ENCODE assay signal across 8 mouse cellular contexts in the genomic region with DNA sequence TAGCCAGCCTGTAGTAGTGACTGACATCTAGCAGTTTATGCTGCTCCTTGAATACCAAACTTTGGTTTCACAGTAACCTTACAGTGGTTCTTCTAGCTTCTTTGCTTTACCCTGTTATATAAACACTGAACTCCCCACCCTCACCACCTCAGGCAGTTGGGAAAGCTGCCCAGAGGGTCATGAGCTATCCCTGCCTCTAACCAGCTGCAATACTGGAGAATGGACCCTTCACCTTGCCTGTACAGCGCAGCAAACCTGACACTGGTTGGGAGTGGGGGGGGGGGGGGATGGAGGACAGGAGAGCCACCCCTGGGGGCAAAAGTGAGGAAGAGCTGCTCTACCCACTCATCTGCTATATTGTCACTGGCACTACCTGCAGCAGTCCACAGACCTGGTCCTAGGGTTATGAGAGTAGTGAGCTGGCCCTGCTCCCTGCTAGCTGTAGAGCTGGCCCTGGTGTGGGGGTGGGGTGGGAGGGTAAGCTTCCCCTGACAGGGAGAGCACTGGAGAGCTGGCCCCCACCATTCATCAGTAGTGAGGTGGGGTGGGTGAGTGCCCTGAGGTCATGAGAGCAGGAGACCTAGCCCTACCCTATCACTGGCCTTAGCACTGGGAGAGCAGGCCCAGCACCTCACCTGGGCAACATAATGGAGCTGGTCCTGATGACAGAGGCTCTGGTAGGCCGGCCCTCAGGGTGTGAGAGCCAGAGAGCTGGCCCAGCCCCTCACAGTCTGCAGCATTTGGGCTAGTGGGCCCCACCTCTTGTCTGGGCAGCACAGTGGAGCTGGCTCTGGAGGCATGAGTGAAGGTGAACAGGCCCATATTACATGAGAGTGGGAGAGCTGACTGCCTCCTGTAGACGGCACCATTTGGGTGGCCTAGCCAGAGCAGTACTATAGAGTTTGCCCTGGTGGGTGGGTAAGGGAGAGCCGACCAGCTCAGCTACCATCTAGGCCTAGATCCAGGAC. TPM values are rescaled to one million over a fixed set of nuclear protein-coding genes. Genes with fewer than 3 reads are reported as not detected.
A peak's percentile ranks its signal among the peaks of the same experiment; 100 is the strongest.
DNase-seq lines count a peak whose midpoint lies in the region; ATAC-seq and TF ChIP-seq lines count a peak whose summit lies in the region.

No protein-coding gene starts in this region.

- no peak for TF ChIP-seq CTCF in lung, adult 2 months (IDR thresholded peaks at IDR 0.05; ENCODE audit: insufficient read depth, low read length)
- no peak for TF ChIP-seq CTCF in kidney, postnatal 0 days (IDR thresholded peaks at IDR 0.05; ENCODE audit: low read depth)

- no peak for DNase-seq in lung, adult 2 months
- DNase-seq in lung, postnatal 25 days (ENCODE audit: low spot score), result no peak
- no peak for DNase-seq in kidney, postnatal 0 days (ENCODE audit: low spot score)
- DNase-seq in left cerebral cortex, adult 11 months (ENCODE audit: low spot score), result no peak
- no peak for DNase-seq in urinary bladder, postnatal 14 days (ENCODE audit: low spot score)
- no peak for DNase-seq in spleen, adult 18-20 months

- no peak overlapping the region for H3K4me3 ChIP-seq in lung, adult 2 months (replicated peaks; ENCODE audit: extremely low read depth, low read depth, low read length)
- no peak overlapping the region for H3K4me3 ChIP-seq in forebrain, embryonic 13.5 days
- H3K4me3 ChIP-seq in kidney, postnatal 0 days (replicated peaks; ENCODE audit: low read depth, low read length), result no peak overlapping the region
- no peak overlapping the region for H3K4me3 ChIP-seq in midbrain, embryonic 12.5 days

- H3K27me3 ChIP-seq in forebrain, embryonic 13.5 days, result no peaks in the 10 kb centered on the region
- no peaks in the 10 kb centered on the region for H3K27me3 ChIP-seq in kidney, postnatal 0 days (ENCODE audit: insufficient read depth, low read length)
- H3K27me3 ChIP-seq in midbrain, embryonic 12.5 days, result no peaks in the 10 kb centered on the region

- peaks cover 45% of the 10 kb centered on the region for H3K36me3 ChIP-seq in forebrain, embryonic 13.5 days (ENCODE audit: poor library complexity, severe bottlenecking)
- H3K36me3 ChIP-seq in kidney, postnatal 0 days (ENCODE audit: insufficient read depth, low read length), result peaks cover 24% of the 10 kb centered on the region
- H3K36me3 ChIP-seq in midbrain, embryonic 12.5 days, result peaks cover 36% of the 10 kb centered on the region

- no peak overlapping the region for H3K4me2 ChIP-seq in forebrain, embryonic 13.5 days
- H3K4me2 ChIP-seq in kidney, postnatal 0 days (ENCODE audit: low read length), result no peak overlapping the region
- no peak overlapping the region for H3K4me2 ChIP-seq in midbrain, embryonic 12.5 days (replicated peaks)

- WGBS in lung, adult 2 months, result 58% methylated on average over 4 of the region's 4 CpGs
- 68% methylated on average over 4 of the region's 4 CpGs for WGBS in forebrain, embryonic 13.5 days
- 56% methylated on average over 4 of the region's 4 CpGs for WGBS in kidney, postnatal 0 days
- 75% methylated on average over 4 of the region's 4 CpGs for WGBS in midbrain, embryonic 12.5 days

- TF ChIP-seq POLR2A in lung, adult 2 months (IDR thresholded peaks at IDR 0.05; ENCODE audit: borderline replicate concordance, extremely low read depth, low read depth, low read length), result peak; percentile 19; the same call in 1 of the 2 replicates

- no peaks in the 10 kb centered on the region for H3K9me3 ChIP-seq in forebrain, embryonic 13.5 days (replicated peaks)
- no peaks in the 10 kb centered on the region for H3K9me3 ChIP-seq in kidney, postnatal 0 days (replicated peaks; ENCODE audit: low read length)
- H3K9me3 ChIP-seq in midbrain, embryonic 12.5 days, result no peaks in the 10 kb centered on the region

- H3K4me1 ChIP-seq in lung, adult 2 months (ENCODE audit: control insufficient read depth, insufficient read depth, low read length), result peaks cover 3% of the 10 kb centered on the region
- no peaks in the 10 kb centered on the region for H3K4me1 ChIP-seq in forebrain, embryonic 13.5 days
- H3K4me1 ChIP-seq in kidney, postnatal 0 days (replicated peaks; ENCODE audit: insufficient read depth, low read length), result no peaks in the 10 kb centered on the region
- H3K4me1 ChIP-seq in midbrain, embryonic 12.5 days, result no peaks in the 10 kb centered on the region

- H3K27ac ChIP-seq in forebrain, embryonic 13.5 days, result no peak overlapping the region
- no peak overlapping the region for H3K27ac ChIP-seq in kidney, postnatal 0 days
- H3K27ac ChIP-seq in midbrain, embryonic 12.5 days (replicated peaks), result 0 out of 2 replicates have a peak overlapping the region, but pooled peaks have one; percentile 22

- no peak overlapping the region for H3K9ac ChIP-seq in forebrain, embryonic 13.5 days
- no peak overlapping the region for H3K9ac ChIP-seq in kidney, postnatal 0 days (ENCODE audit: low read depth, low read length)
- no peak overlapping the region for H3K9ac ChIP-seq in midbrain, embryonic 12.5 days (replicated peaks)

- peak; percentile 60 for ATAC-seq in forebrain, embryonic 13.5 days
- ATAC-seq in kidney, postnatal 0 days (replicated peaks; ENCODE audit: low FRiP score, low read depth), result peak; percentile 74
- ATAC-seq in midbrain, embryonic 12.5 days (ENCODE audit: low FRiP score, low read depth), result peak; percentile 83

RNA-seq across cellular contexts. Expression of gene Acot13, which starts 14.9 kb away (rescaled TPM):
- polyA plus RNA-seq in lung, adult 2 months (2012; rRNA removed), result 32.3 and 32.6 TPM in 2 replicates
- 63.6 and 66.5 TPM in 2 replicates for polyA plus RNA-seq in forebrain, embryonic 13.5 days (2015; fragmentation: Nextera tagmentation; extraction: Ambion mirVana)
- 238 and 244 TPM in 2 replicates for polyA plus RNA-seq in kidney, postnatal 0 days (2015; fragmentation: Nextera tagmentation; extraction: Ambion mirVana)
- 47.5 and 49.0 TPM in 2 replicates for polyA plus RNA-seq in midbrain, embryonic 12.5 days (2016; fragmentation: Nextera tagmentation; extraction: Ambion mirVana)

RNA-seq across cellular contexts. Expression of gene BC005537, which starts 15.0 kb away (rescaled TPM):
- polyA plus RNA-seq in lung, adult 2 months (2012; rRNA removed), result 27.0 and 34.5 TPM in 2 replicates
- polyA plus RNA-seq in forebrain, embryonic 13.5 days (2015; fragmentation: Nextera tagmentation; extraction: Ambion mirVana), result 27.8 and 28.4 TPM in 2 replicates
- polyA plus RNA-seq in kidney, postnatal 0 days (2015; fragmentation: Nextera tagmentation; extraction: Ambion mirVana), result 19.1 and 20.6 TPM in 2 replicates
- polyA plus RNA-seq in midbrain, embryonic 12.5 days (2016; fragmentation: Nextera tagmentation; extraction: Ambion mirVana), result 21.2 and 21.5 TPM in 2 replicates

RNA-seq across cellular contexts. Expression of gene Tdp2, which starts 15.1 kb away (rescaled TPM):
- 8.9 and 12.7 TPM in 2 replicates for polyA plus RNA-seq in lung, adult 2 months (2012; rRNA removed)
- polyA plus RNA-seq in forebrain, embryonic 13.5 days (2015; fragmentation: Nextera tagmentation; extraction: Ambion mirVana), result 58.3 TPM in 2 replicates
- 50.8 and 51.8 TPM in 2 replicates for polyA plus RNA-seq in kidney, postnatal 0 days (2015; fragmentation: Nextera tagmentation; extraction: Ambion mirVana)
- polyA plus RNA-seq in midbrain, embryonic 12.5 days (2016; fragmentation: Nextera tagmentation; extraction: Ambion mirVana), result 69.3 and 69.7 TPM in 2 replicates

RNA-seq across cellular contexts. Expression of gene D130043K22Rik, which starts 28.5 kb away (rescaled TPM):
- 0.71 and 0.86 TPM in 2 replicates for polyA plus RNA-seq in lung, adult 2 months (2012; rRNA removed)
- 0.96 and 1.4 TPM in 2 replicates for polyA plus RNA-seq in forebrain, embryonic 13.5 days (2015; fragmentation: Nextera tagmentation; extraction: Ambion mirVana)
- 0.82 and 1.1 TPM in 2 replicates for polyA plus RNA-seq in kidney, postnatal 0 days (2015; fragmentation: Nextera tagmentation; extraction: Ambion mirVana)
- polyA plus RNA-seq in midbrain, embryonic 12.5 days (2016; fragmentation: Nextera tagmentation; extraction: Ambion mirVana), result 1.8 and 2.0 TPM in 2 replicates

RNA-seq across cellular contexts. Expression of gene Gmnn, which starts 54.7 kb away (rescaled TPM):
- 2.2 and 3.2 TPM in 2 replicates for polyA plus RNA-seq in lung, adult 2 months (2012; rRNA removed)
- polyA plus RNA-seq in forebrain, embryonic 13.5 days (2015; fragmentation: Nextera tagmentation; extraction: Ambion mirVana), result 108 and 109 TPM in 2 replicates
- polyA plus RNA-seq in kidney, postnatal 0 days (2015; fragmentation: Nextera tagmentation; extraction: Ambion mirVana), result 69.8 and 78.7 TPM in 2 replicates
- 92.5 and 95.8 TPM in 2 replicates for polyA plus RNA-seq in midbrain, embryonic 12.5 days (2016; fragmentation: Nextera tagmentation; extraction: Ambion mirVana)
